Mouse (Mus musculus) E14TG2a.4 (cell line): ENCODE data around the gene Rnf157.

Experiments
- CTCF ChIP-seq: conservative IDR thresholded peaks from 2 replicates; pipeline ENCODE4 v1.5.1; 2014; ENCODE audit warnings: low read length
- NANOG ChIP-seq: IDR thresholded peaks from 2 replicates; pipeline ENCODE4 v1.6.1; 2014; ENCODE audit warnings: borderline replicate concordance, low read length, mixed read lengths
- POU5F1 ChIP-seq: IDR thresholded peaks from 2 replicates; pipeline ENCODE4 v1.6.1; 2014; ENCODE audit warnings: low read length, borderline replicate concordance

- TF ChIP-seq CTCF: no peak
- TF ChIP-seq POU5F1: no peak
- TF ChIP-seq NANOG: no peak
These were observed 106.5 kb downstream of the Rnf157 start for GRCm38 (mm10) chr11:116306126-116306982.
